Mouse (Mus musculus) C2C12 (cell line): ENCODE results near the gene Kpnb1.
A peak's percentile ranks its signal among the peaks of the same experiment; 100 is the strongest.

Experiments
- CEBPB ChIP-seq: IDR thresholded peaks from one replicate; pipeline ENCODE4 v1.6.1; 2011; ENCODE audit warnings: low read depth, mild to moderate bottlenecking, control low read depth, moderate library complexity
- CTCF ChIP-seq: IDR thresholded peaks from one replicate; pipeline ENCODE4 v1.5.1; 2011; ENCODE audit not compliant: control insufficient read depth, insufficient read depth, insufficient read length
- MAX ChIP-seq: IDR thresholded peaks from one replicate; pipeline ENCODE4 v1.6.1; 2011; ENCODE audit warnings: mild to moderate bottlenecking, control low read depth
- MYOD1 ChIP-seq: IDR thresholded peaks from one replicate; pipeline ENCODE4 v1.6.1; 2011; ENCODE audit warnings: low read depth; ENCODE audit not compliant: control insufficient read depth, insufficient read length
- USF1 ChIP-seq: IDR thresholded peaks from one replicate; pipeline ENCODE4 v1.6.1; 2011; ENCODE audit warnings: low read depth, mild to moderate bottlenecking, control low read depth, moderate library complexity

DNA sequence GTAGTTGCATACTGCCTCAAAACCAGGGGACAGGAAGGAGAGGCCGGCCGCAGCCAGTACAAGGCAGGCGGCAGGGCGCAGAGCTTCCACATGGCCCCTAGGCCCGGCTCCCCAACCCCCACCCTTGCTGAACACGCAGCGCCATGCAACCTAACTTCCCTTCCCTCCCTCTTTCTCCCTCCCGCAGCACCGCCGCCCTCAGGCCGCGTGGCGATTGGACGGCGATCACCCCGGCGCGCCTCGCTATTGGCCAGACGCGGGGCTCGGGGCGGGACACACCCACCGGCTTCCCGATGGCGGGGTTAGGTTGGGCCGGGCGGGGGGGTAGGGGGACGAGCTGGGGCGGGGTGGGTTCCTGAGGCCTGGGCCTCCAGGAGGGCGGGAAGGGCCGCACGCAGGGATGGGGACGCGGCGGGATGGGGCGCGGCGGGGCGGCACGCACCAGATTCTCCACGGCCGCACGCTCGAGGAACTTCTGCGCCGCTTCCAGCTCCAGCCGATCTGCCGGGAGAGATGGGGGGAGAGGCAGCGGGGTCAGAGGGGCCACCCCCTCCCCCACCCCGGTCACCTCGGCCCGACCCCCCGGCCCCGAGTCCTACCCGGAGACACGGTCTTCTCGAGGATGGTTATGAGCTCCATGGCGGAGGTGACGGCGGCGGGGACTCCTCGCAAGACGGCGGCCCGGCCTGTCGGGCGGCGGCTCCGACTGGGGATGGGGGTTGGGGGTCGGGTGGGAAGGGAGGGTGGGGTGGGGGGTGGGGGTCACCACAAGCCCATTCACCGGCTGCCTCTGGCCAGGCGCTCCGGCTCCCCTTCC, 526 bp downstream of the Kpnb1 start:
- no peak for TF ChIP-seq CTCF
- TF ChIP-seq MAX, result peak; percentile 96
- TF ChIP-seq CEBPB, result no peak
- no peak for TF ChIP-seq USF1
- TF ChIP-seq MYOD1, result no peak
